Mouse (Mus musculus) embryo, embryonic 10.5 days (tissue): ENCODE measurements at regions not wholly inside any gene's neighbourhood (a gene's known extent, or its start where the extent isn't known, plus 50 kb on each side); places are given as distances from the start of the nearest gene placed in this dataset.

Experiments used
- DNase-seq: peaks from one replicate; pipeline ENCODE4 v3.0.0-alpha.2; 2015; ENCODE audit warnings: low spot score

GRCm38 (mm10) chr3:115207072-115207471 is 303.2 kb downstream of the Olfm3 start:
- no peak for DNase-seq

- DNase-seq = no peak
These were observed 308.0 kb downstream of the Olfm3 start for GRCm38 (mm10) chr3:115211841-115212240.

- DNase-seq = no peak
These were observed 309.6 kb downstream of the Olfm3 start for GRCm38 (mm10) chr3:115213477-115213876.

GRCm38 (mm10) chr3:115240497-115240896 is 336.6 kb downstream of the Olfm3 start:
- no peak for DNase-seq

- DNase-seq = peak; percentile 21
These were observed 348.9 kb downstream of the Olfm3 start for GRCm38 (mm10) chr3:115252618-115253379.

- no peak for DNase-seq
These were observed 372.3 kb downstream of the Olfm3 start for GRCm38 (mm10) chr3:115276207-115276606.

GRCm38 (mm10) chr3:115281233-115281632 is 377.4 kb downstream of the Olfm3 start:
- no peak for DNase-seq

GRCm38 (mm10) chr3:115284487-115284886 is 380.6 kb downstream of the Olfm3 start:
- no peak for DNase-seq
